Mouse (Mus musculus) limb, embryonic 12.5 days (tissue): ENCODE results near the gene Pde4d. TPM values are rescaled to one million over a fixed set of nuclear protein-coding genes. Genes with fewer than 3 reads are reported as not detected.

Experiments
- ATAC-seq: fragments of 200-750 bp; cut with Nextera tagmentation; 2 replicates; pipeline ENCODE4 v1.8.0; 2017; ENCODE audit warnings: low read depth, moderate TSS enrichment; ENCODE audit not compliant: insufficient number of reproducible peaks, insufficient read depth, low FRiP score, low TSS enrichment
- H3K27ac ChIP-seq: fragments of 300-500 bp; sonication (generic); 2 replicates; pipeline ENCODE4 v1.5.1; 2016; ENCODE audit warnings: mild to moderate bottlenecking, moderate library complexity
- H3K27me3 ChIP-seq: fragments of 300-500 bp; sonication (generic); 2 replicates; pipeline ENCODE4 v1.6.1; 2016; ENCODE audit warnings: mild to moderate bottlenecking, moderate library complexity
- H3K36me3 ChIP-seq: fragments of 300-500 bp; sonication (generic); 2 replicates; pipeline ENCODE4 v1.6.1; 2016; ENCODE audit warnings: mild to moderate bottlenecking, moderate library complexity
- H3K4me1 ChIP-seq: fragments of 300-500 bp; sonication (generic); replicated peaks from 2 replicates; pipeline ENCODE4 v1.6.1; 2016
- H3K4me2 ChIP-seq: fragments of 300-500 bp; sonication (generic); 2 replicates; pipeline ENCODE4 v1.6.1; 2016; ENCODE audit warnings: mild to moderate bottlenecking, moderate library complexity
- H3K4me3 ChIP-seq: fragments of 300-500 bp; sonication (generic); replicated peaks from 2 replicates; pipeline ENCODE4 v1.5.1; 2016; ENCODE audit warnings: mild to moderate bottlenecking
- H3K9ac ChIP-seq: fragments of 300-500 bp; sonication (generic); replicated peaks from 2 replicates; pipeline ENCODE4 v1.6.1; 2016; ENCODE audit warnings: mild to moderate bottlenecking, moderate library complexity
- H3K9me3 ChIP-seq: fragments of 300-500 bp; sonication (generic); 2 replicates; pipeline ENCODE4 v1.6.1; 2016; ENCODE audit warnings: mild to moderate bottlenecking, moderate library complexity
- WGBS: fragments of 180-500 bp; shearing (Covaris S2); methylation state at CpG from one replicate; pipeline ENCODE4 v1.1.7; 2016; 5-methylcytosine and 5-hydroxymethylcytosine counted together
- polyA plus RNA-seq: library from polyadenylated mRNA; unstranded; fragments of >200 nt; fragmentation: Nextera tagmentation; extraction: Ambion mirVana; gene quantifications from 2 replicates; pipeline ENCODE4 v1.2.1, GENCODE M21; 2016

The Pde4d gene
- polyA plus RNA-seq, 1 experiment from 2014 or later = 23.7 TPM

DNA sequence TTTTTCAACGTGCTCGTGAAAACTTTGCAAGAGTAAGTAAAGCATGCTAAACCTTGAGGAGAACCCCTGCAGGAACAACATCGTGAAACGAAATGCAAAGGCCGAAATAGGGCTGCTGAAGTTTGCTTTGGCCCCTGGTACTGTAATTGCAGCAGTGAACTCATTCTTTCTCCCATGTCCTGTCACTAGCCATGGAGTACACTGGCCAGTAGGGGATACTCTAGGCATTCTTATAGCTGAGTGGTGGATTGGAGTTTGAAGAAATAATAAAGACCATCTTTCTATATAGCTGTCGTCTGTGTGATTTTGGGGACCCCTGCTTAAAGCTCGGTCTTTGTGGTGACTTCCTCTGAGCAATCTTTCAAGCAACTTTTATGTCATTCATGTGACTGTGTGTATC lies 906.5 kb downstream of the Pde4d start:
- ATAC-seq = no peak
- no peak overlapping the region for H3K4me2 ChIP-seq
- WGBS = 75% methylated on average over 7 of the region's 7 CpGs

DNA sequence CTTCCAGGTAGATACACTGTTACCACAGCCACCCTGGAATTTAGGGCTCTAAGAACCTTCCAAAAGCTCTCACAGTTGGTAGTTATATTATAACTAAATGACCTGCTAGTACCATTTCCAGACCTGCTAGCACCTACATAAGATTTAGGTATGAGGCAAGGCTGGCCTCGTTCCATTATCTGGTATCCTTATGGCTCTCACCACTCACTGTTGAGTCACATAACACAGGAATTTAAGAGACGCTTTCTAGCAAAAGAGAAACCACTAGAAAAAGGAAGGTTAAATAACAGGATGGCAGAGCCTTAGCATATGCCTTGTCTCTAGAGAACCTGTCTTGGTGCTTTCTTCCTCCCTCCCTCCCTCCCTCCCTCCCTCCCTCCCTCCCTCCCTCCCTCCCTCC lies 910.2 kb downstream of the Pde4d start:
- Histone ChIP-seq H3K4me2 (no peak overlapping the region), H3K27ac (no peak overlapping the region), H3K36me3 (no peaks in the 10 kb centered on the region), H3K9ac (no peak overlapping the region), H3K4me1 (no peaks in the 10 kb centered on the region), H3K27me3 (no peaks in the 10 kb centered on the region), H3K9me3 (no peaks in the 10 kb centered on the region), H3K4me3 (no peak overlapping the region)
- 85% methylated on average over 2 of the region's 2 CpGs for WGBS
- no peak for ATAC-seq

More for the DNA sequence above, 906.5 kb downstream of the Pde4d start:
- no peaks in the 10 kb centered on the region for H3K9me3 ChIP-seq
- no peaks in the 10 kb centered on the region; the same call in 1 of the 2 replicates for H3K4me1 ChIP-seq
- no peak overlapping the region for H3K4me3 ChIP-seq
- H3K27me3 ChIP-seq = no peaks in the 10 kb centered on the region
- no peak overlapping the region for H3K27ac ChIP-seq
- H3K36me3 ChIP-seq = no peaks in the 10 kb centered on the region
- H3K9ac ChIP-seq = no peak overlapping the region

DNA sequence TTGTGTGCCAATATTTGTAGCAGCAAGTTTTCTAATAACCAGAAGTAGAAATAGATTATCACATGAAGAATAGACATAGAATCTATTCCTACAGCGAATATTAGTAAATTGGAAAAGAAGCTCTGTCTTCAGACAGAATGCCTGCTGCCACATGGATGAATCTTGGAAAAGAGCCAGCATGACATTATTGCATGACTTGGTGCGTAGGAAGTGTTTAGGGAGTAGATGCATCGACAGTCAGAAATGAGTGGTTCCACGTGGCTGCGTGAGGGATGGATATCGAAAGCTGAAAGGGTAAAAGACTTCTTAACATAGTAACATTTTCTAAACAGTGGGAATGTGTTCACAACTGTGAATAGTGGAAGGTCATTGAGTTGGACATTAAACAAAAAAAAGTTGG lies 912.6 kb downstream of the Pde4d start:
- no peak for ATAC-seq
- Histone ChIP-seq H3K27ac (no peak overlapping the region), H3K36me3 (no peaks in the 10 kb centered on the region), H3K27me3 (no peaks in the 10 kb centered on the region), H3K9ac (no peak overlapping the region), H3K9me3 (no peaks in the 10 kb centered on the region), H3K4me2 (no peak overlapping the region), H3K4me1 (no peaks in the 10 kb centered on the region), H3K4me3 (no peak overlapping the region)
- 94% methylated on average over 6 of the region's 6 CpGs for WGBS

DNA sequence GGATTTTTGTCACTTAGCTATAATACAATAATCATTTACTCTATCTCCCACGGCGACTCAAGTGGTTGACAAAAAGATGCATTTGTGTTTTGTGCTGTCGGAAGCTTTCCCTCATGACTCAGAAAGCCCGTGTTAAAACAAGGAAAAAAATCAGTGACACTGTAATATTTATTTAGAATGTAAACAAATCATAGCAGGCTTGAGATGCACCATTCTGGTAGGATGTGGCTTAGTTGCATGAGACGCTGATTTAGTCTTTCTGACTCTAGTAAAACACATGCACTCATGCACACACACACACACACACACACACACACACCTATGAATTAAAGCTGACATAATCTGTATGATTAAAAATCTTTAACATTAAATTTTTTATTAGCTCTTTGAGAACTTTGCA lies 924.7 kb downstream of the Pde4d start:
- no peaks in the 10 kb centered on the region for H3K27me3 ChIP-seq
- H3K9me3 ChIP-seq = no peaks in the 10 kb centered on the region
- no peaks in the 10 kb centered on the region for H3K4me1 ChIP-seq
- WGBS = 95% methylated on average over 5 of the region's 5 CpGs
- H3K9ac ChIP-seq = no peak overlapping the region
- H3K4me2 ChIP-seq = no peak overlapping the region
- no peak overlapping the region for H3K27ac ChIP-seq
- H3K36me3 ChIP-seq = no peaks in the 10 kb centered on the region
- ATAC-seq = no peak
- H3K4me3 ChIP-seq = no peak overlapping the region

DNA sequence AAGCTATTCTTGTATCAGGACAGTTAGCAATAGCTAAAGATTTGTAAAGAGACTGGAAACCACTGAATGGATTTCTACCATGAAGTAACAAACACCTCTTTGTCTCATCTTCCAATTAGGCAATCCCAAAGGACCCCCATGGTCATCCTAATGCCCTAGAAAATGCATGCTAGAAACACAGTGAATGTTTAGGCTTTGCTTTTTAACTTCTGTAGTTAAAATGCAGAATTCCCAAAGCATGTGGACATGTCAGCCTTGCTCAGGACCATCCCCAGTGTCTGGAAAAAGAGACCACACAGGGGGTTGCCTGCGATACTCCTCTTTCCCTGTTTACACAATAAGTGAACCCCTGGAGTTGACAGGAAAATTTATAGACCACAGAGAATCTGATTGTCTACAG lies 926.9 kb downstream of the Pde4d start:
- Histone ChIP-seq H3K9ac (no peak overlapping the region), H3K4me2 (no peak overlapping the region), H3K4me1 (no peaks in the 10 kb centered on the region), H3K27me3 (no peaks in the 10 kb centered on the region), H3K9me3 (no peaks in the 10 kb centered on the region), H3K27ac (no peak overlapping the region), H3K36me3 (no peaks in the 10 kb centered on the region), H3K4me3 (no peak overlapping the region)
- WGBS = 50% methylated on average over 1 of the region's 1 CpGs
- ATAC-seq = no peak

DNA sequence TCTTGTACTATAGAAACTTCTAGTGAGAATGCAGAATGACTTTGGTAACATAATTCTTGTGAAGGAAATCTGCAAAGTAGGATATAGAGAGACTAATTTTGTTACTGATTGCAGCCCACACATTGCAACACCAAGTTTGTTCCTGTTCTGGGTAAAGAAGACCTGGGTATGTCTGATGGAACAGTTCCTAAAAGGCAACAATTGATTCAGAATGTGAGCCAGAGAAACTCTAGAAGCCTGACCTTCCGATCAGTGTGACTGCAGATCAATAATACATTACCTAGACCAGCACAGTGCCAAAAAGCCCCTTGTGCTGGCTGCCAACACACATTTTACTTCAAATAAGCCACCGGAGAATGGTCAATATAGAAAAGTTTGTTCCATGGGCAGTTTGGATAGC lies 930.4 kb downstream of the Pde4d start:
- no peak for ATAC-seq
- H3K9ac ChIP-seq = no peak overlapping the region
- 92% methylated on average over 2 of the region's 2 CpGs for WGBS

DNA sequence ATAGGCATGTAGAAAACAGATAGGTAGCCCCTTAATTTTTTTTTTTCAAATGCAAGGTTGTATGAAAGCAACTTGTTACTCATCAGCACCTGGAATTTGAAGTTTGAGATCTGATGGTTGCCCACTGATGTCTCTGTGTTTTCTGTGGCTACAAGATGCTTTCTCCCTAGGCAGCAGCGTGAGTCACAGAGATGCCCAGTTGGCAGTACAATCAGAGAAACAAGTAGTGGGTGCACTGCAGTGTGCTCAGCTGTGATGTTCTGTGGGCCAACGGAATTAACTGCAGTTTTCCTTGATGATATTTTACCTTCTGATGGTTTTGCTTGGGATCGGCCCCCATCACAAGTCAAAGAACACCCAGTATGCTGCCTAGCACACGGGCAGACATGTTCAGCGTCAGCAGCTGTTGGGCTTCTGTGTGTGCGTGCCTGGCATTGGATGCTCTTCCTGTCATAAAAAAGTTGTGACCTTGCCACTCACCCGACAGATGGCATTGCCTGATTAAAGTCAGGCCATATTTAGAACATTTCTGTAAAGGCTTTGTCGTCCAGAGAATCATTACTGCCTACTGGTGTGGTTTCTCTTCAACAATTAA lies 939.0 kb downstream of the Pde4d start:
- ATAC-seq = no peak
- Histone ChIP-seq H3K4me2 (no peak overlapping the region), H3K4me3 (no peak overlapping the region), H3K9me3 (no peaks in the 10 kb centered on the region), H3K36me3 (no peaks in the 10 kb centered on the region), H3K27ac (no peak overlapping the region), H3K4me1 (peaks cover 3% of the 10 kb centered on the region; the same call in 1 of the 2 replicates), H3K9ac (no peak overlapping the region), H3K27me3 (no peaks in the 10 kb centered on the region)
- 39% methylated on average over 8 of the region's 8 CpGs for WGBS

More for the DNA sequence above, 930.4 kb downstream of the Pde4d start:
- H3K27ac ChIP-seq = no peak overlapping the region
- H3K27me3 ChIP-seq = no peaks in the 10 kb centered on the region
- H3K4me2 ChIP-seq = no peak overlapping the region
- no peaks in the 10 kb centered on the region for H3K9me3 ChIP-seq
- H3K4me3 ChIP-seq = no peak overlapping the region
- H3K4me1 ChIP-seq = no peaks in the 10 kb centered on the region
- H3K36me3 ChIP-seq = no peaks in the 10 kb centered on the region

DNA sequence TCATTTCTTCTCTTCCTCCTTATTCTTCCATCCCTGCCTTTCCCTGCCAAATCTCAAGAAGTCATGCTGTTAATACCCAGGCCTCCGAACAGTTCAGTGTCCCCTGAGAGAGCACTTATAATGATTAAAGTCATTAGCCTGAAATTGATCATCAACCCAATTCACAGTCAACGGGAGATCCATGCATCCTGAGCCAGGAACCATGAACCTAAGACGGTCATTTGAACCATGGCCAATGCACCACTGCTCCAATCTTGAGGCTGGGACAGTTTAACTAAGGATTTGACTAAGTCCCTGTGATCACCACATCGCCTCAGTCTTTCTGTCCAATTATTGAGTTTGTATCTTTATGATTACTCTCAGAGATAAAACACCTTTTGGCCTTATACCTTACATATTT lies 952.6 kb downstream of the Pde4d start:
- no peaks in the 10 kb centered on the region for H3K9me3 ChIP-seq
- WGBS = 80% methylated on average over 4 of the region's 4 CpGs

DNA sequence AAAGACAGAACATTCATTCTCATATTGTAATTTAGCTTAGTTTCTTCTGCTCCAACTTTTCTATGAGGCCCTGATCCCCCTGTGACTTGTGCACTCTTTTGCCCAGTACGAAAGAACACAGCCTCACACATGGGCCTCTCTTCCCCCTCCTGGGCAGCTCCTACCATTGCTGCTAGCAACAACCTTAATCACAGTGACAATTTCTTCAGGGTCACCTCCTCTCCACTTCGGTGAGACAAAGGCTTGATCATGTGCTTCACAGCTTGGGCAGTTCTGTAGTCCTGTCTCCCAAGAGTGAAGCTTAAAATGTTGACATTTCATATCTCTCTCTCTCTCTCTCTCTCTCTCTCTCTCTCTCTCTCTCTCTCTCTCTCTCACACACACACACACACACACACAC lies 953.2 kb downstream of the Pde4d start:
- H3K27ac ChIP-seq = no peak overlapping the region
- WGBS = 67% methylated on average over 2 of the region's 2 CpGs
- no peaks in the 10 kb centered on the region for H3K9me3 ChIP-seq
- H3K4me2 ChIP-seq = no peak overlapping the region
- no peaks in the 10 kb centered on the region for H3K27me3 ChIP-seq
- H3K36me3 ChIP-seq = no peaks in the 10 kb centered on the region
- no peak overlapping the region for H3K9ac ChIP-seq
- H3K4me1 ChIP-seq = no peaks in the 10 kb centered on the region
- H3K4me3 ChIP-seq = no peak overlapping the region
- no peak for ATAC-seq

More for the DNA sequence above, 952.6 kb downstream of the Pde4d start:
- Histone ChIP-seq H3K27me3 (no peaks in the 10 kb centered on the region), H3K4me2 (no peak overlapping the region), H3K36me3 (no peaks in the 10 kb centered on the region), H3K27ac (no peak overlapping the region), H3K4me3 (no peak overlapping the region), H3K9ac (no peak overlapping the region), H3K4me1 (no peaks in the 10 kb centered on the region)
- ATAC-seq = no peak

DNA sequence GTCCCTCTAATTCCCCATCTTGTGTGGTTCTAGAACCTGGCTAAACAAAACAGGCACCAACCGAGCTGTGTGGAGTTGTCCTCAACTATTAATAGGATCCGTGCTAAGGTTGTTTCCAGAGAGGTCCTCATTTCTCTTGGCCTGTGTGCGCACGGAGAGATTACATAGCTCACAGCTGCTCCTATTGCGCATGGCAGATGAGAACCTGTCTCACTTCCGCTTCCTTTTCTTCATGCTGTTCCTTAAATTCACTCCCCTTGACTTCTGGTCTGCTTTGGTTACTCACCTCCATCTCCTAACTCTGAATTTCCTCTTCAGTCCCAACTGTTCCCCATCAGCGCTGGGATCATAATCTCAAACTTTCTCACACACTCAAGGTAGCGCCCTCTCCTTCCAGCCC lies 956.6 kb downstream of the Pde4d start:
- Histone ChIP-seq H3K4me3 (no peak overlapping the region), H3K9ac (no peak overlapping the region)
- WGBS = 93% methylated on average over 8 of the region's 8 CpGs

DNA sequence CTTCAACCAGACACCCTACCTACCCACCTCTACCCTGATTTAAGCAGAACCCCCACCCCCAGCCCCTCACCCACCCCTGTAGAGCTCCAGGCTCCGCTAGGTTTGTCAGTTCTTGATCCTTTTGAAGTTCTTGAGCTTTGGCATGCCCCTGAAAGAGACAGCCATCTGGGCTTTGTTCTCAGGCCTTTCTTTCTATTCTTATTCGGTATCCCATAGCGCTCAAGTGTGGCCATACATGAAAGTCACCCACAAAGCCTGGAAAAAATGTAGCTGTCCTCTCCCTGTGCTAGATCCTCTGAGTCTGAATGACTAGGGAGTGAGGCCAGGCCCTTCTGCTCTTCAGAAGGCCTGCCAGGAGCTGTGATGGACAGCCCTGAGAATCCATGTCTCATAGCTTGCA lies 957.6 kb downstream of the Pde4d start:
- Histone ChIP-seq H3K36me3 (no peaks in the 10 kb centered on the region), H3K9ac (no peak overlapping the region), H3K9me3 (no peaks in the 10 kb centered on the region), H3K4me3 (no peak overlapping the region), H3K27ac (no peak overlapping the region), H3K4me1 (no peaks in the 10 kb centered on the region), H3K4me2 (no peak overlapping the region), H3K27me3 (no peaks in the 10 kb centered on the region)
- ATAC-seq = no peak
- 70% methylated on average over 3 of the region's 3 CpGs for WGBS

More for the DNA sequence above, 956.6 kb downstream of the Pde4d start:
- Histone ChIP-seq H3K27ac (no peak overlapping the region), H3K27me3 (no peaks in the 10 kb centered on the region), H3K9me3 (no peaks in the 10 kb centered on the region), H3K36me3 (no peaks in the 10 kb centered on the region), H3K4me2 (no peak overlapping the region), H3K4me1 (no peaks in the 10 kb centered on the region)
- no peak for ATAC-seq

DNA sequence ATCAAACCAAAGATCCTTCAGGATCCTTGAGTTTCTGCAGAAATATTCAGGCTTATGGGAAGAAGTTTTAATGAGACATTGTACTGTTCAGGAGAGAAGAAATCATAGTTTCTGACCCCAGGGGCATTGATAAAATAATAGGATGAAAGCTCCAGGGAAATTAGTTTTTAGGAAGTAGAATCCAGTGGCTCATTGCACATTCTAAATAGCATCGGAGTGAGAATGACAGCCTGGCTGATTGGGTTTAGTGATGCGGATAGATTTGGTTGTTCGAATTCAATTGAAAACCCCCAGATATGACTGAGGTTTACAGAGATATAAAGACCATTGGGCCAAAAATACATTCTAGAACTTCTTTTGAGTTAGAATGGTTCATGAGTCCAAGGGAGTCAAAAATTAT lies 970.7 kb downstream of the Pde4d start:
- H3K4me1 ChIP-seq = 0 out of 2 replicates have a peak, but pooled peaks cover under 1% of the 10 kb centered on the region
- H3K36me3 ChIP-seq = no peaks in the 10 kb centered on the region
- no peak for ATAC-seq
- H3K4me3 ChIP-seq = no peak overlapping the region
- no peak overlapping the region for H3K4me2 ChIP-seq
- no peak overlapping the region for H3K9ac ChIP-seq
- no peak overlapping the region for H3K27ac ChIP-seq
- 0 out of 2 replicates have a peak, but pooled peaks cover 9% of the 10 kb centered on the region for H3K9me3 ChIP-seq
- 92% methylated on average over 3 of the region's 3 CpGs for WGBS
- no peaks in the 10 kb centered on the region for H3K27me3 ChIP-seq
